Comparison of ENCODE assay signal across 10 mouse cellular contexts in the genomic region with DNA sequence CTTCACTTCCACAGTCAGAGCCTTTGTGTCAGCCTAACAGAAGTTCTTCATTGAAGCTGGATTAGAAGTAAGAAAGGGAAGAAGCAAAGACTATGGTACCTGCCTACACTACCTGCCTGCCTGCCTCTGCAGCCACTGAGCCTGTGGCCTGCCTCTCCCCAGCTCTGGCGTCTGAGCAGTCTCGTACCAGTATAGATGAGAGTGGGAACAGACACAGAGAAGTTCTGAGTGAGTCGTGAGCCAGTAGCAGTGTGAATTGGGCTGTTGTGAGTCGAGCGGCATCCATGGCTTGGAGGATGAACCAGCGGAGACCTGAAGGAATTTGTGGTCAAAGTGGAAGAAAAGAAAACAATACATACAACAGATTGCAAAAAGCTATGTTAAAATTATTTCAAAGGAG.
"Had no signal": no experiment of that assay in that cellular context is flagged by ENCODE, and none has a peak within 500 bp of the region (broad histone marks: within the 10 kb centered on the region; RNA-seq: fewer than 3 reads in every experiment).

No protein-coding gene starts in this region.

- H3K4me1 ChIP-seq: limb, embryonic 15.5 days; neural tube, embryonic 12.5 days had no signal

- H3K27me3 ChIP-seq: limb, embryonic 15.5 days; neural tube, embryonic 12.5 days had no signal

- H3K4me2 ChIP-seq: limb, embryonic 15.5 days; neural tube, embryonic 12.5 days had no signal

- H3K9me3 ChIP-seq: limb, embryonic 15.5 days; neural tube, embryonic 12.5 days had no signal

- H3K27ac ChIP-seq: kidney, postnatal 0 days; left cerebral cortex, adult 2 months; limb, embryonic 15.5 days; neural tube, embryonic 12.5 days had no signal

- DNase-seq: kidney, adult 11 months; kidney, adult 9 months; lung, adult 18-20 months; midbrain, embryonic 14.5 days; right cerebral cortex, postnatal 4 days; thymus, postnatal 36 days had no signal

- H3K9ac ChIP-seq: limb, embryonic 15.5 days; neural tube, embryonic 12.5 days had no signal

- H3K4me3 ChIP-seq: left cerebral cortex, adult 2 months; limb, embryonic 15.5 days; neural tube, embryonic 12.5 days had no signal
